Mouse (Mus musculus) spleen, adult 18-20 months (tissue): Measurements from ENCODE around the gene Lypla2.
"Not testable (repeated sequence)": the region's sequence is repeated elsewhere in the genome, so short reads cannot be mapped to it uniquely, and the experiment has no call there.

Experiments used
- DNase-seq, 2 experiments: peaks; one replicate each; pipeline ENCODE4 v3.0.0; 2022; ENCODE audit warnings: mixed read lengths in 2 of 2

Gene Lypla2

DNA sequence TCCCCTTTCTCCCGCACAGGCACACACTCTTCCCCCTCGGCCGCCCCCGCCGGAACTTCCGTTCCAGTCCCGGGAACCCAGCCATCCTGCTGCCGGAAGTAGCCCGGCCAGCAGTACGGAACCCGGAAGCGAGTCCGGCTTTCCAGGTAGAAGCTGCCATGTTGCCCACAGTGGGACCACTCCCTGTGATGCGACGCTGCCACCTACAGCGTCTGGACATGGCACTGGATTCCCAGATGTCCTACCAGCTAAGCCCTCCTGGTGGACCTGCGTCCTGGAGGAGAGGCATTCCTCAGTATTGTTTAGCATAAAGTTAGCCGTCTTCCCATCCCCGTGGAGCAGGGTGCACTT, at the start of gene Lypla2:
TSS of gene Lypla2 (minus strand) at position 71 of the 351 bp plus-strand sequence.
- peak; percentile 75 for DNase-seq

DNA sequence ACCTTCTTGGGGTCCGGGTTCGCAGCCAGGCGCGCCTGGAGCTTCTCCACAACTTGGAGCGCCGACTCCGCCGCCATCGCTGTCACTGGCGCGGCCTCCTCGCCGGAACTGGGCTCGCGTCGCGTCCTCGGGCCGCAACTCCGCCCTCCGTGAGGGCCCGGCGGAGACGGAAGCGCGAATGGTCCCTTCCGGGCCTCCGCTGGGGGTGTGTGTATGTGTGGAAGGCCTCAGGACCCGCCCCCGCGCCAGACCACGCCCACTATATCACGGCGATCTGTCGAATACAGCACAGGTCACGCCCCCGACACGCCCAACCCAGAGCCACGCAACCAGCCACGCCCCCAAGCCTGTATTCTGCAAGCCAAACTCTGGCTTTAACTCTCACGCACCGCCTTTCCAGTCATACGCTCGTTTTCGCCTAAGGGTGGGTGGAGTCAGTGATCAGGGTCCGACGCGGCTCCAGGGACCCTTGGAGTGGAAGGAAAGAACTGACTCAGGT, 49.2 kb upstream of the Lypla2 start, which contains the start of gene Eloa:
TSS of gene Eloa (minus strand) at position 215 of the 499 bp plus-strand sequence.
- peak; percentile 100 for DNase-seq

DNA sequence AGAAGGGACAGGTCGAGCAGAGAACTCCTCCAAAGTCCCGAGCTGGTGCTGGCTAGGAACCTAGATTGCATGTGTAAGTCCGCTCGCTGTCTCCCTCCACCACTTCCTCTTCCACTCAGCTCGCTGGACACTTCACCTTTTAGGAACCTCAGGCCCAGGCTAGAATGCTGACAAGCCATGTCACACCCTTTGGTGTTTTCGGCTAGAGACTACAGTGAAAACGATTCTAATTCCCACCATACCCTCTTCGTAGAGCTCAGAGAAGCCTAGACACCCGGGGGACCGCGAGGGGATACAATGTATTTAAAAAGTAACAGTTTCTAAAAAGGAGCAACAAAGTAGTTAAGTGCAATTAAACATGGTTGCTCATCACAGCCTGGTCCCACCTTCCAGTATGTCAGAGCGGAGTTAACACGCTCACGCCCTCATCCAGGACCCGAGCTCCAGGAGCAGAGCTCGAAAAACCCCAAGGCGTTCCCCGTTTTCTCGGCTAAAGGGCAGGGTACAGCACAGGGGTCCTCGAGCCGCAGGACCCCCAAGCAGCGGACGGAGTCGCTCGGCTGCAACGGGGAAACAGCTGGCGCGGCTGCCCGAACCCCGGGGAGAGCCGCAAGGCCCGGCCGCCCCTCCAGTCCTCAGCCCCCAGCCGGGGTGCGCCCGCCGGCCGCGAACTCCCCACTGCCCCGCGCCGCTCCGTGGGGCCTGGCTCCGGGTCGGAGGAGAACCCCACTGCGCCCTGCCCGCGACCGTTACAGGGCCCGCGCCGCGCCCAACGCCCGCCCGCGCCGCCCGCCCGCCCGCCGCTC, 48.5 kb upstream of the Lypla2 start:
- peak in 1 of 2 experiments; percentile 8 for DNase-seq

DNA sequence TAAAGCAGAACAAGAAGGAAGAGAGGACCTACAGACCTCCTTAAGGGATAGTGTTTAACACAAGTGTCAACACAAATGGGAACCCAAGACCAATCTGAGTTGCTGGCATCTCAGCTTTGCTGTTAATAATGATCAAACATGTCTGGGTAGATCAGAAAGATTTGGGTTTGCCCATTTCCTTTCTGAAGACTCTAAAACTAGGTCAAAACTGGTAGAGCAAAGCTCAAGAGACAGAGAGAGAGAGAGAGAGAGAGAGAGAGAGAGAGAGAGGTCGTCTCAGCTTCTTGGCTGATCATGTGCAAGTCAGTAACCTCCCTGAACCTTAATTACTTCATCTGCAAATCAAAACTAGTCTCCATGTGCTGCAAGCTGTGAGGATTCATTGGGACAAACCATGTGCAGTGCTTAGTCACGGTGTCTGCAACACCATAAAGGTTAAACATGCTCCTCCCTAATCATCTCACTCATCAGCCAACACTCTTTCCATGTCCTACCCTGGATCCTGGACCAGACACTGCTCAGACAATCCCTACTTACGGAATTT, 43.7 kb upstream of the Lypla2 start:
- no peak for DNase-seq

DNA sequence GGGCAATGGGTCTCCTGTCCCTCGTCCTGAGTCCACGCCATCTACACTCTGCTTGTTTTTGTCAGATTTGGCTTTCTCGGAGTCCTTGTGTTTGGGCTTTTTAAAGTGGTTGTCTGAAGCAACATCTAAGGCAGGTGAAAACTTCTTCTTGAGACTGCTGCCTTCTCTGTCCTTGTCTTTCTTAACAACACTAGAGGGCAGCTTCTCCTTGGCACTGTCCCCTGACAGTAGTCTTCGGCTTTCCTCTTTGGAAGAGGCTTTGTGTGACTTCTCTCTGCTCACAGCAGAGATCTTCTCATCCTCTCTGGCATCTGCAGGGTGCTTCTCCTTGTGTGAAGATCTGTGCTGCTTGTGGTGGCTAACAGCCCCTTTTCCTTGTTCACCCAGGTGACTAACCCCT, 38.2 kb upstream of the Lypla2 start:
- no peak for DNase-seq

DNA sequence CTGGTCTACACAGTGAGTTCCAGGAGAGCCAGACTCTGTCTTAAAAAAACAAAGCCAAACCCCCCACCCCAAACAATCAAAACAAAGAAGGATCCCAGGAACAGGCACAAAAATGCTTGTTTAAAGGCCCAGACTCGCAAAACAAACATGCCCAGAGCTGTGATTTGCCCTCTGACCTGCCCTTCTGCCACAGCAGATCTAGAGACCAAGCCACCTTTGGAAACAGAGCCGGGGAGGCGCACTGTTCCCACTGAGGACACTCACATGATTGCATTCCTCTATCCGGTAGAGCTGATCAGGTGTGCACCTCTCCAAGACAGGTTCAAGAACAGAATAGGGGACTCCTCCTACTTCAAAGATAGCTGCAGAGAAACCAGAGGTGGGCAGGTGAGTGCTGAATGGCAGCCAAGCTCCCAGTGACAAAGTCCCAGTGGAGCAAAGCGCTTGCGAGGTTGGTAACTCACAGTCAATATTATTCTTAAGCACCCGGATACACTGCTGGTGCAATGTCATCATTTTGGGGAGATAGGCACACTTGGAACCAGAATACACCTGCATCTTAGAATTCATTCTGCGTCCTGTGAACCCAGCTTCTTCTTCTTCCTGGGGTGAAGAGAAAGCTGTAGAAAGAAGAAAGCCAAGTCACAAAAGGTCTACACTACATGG, 36.5 kb upstream of the Lypla2 start:
- no peak for DNase-seq

DNA sequence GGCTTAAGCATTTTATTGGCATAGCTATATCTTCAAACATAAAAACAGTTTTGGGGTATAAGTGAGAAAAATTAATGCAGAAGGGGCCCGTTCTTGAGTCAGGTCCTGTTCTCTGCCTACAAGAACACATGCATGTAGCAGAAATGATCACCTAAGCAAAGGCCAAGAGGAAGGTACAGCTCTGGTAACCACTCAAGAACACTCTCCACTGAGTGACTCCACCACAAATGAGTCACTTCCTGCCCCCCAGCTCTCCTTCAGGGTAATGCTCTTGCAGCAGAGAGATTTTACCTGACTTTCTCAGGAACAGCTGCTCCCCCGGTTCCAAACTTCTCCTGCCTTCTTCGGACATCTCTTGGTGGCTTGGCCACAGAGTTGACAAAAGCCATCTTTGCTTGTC, 34.4 kb upstream of the Lypla2 start:
- DNase-seq, result no peak

DNA sequence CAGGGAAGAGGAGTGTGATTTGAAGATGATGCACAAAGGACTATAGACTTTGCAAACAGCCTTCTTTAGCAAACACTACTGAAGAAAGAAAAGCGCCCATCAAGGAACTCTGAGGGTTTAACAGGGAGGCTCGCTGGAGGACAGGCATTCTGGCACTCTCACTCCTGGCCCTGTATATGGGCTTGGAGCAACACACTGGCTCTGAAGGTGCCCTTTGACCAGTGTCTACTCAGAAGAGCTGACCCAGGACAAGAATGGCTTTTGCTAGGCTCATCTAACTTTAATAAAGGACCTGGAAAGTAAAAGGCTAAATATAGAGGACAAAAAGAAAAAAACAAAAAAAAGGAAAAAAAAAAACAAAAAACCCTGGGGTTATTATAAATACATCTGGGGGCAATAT, 32.5 kb upstream of the Lypla2 start:
- no peak for DNase-seq

DNA sequence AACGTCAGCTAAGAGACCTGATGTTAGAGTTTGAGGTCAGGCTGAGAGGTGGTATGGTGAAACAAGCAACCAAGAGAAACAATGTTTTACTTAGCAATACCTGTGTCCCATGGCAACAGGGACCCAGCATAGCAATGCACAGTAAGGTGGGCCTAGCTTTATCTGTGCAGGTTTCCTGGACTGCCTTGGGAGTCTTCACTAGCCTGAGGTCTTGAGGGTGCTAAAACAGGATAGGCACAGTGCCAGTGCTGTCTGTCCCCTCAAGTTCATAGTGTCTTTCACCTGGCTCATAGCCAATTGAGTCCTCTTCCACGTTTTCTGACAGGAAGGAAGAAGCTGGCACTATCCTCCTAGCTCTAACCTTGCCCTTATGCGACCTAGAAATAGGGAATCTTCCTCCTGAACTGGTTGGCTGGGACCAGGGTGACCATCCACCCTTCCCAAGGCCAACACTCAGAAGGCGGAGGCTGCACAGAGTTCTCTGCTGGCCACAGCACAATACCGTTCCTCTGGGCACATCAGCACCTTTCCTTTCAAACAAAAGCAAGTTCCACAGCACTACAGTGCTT, 31.8 kb upstream of the Lypla2 start:
- DNase-seq, result no peak

DNA sequence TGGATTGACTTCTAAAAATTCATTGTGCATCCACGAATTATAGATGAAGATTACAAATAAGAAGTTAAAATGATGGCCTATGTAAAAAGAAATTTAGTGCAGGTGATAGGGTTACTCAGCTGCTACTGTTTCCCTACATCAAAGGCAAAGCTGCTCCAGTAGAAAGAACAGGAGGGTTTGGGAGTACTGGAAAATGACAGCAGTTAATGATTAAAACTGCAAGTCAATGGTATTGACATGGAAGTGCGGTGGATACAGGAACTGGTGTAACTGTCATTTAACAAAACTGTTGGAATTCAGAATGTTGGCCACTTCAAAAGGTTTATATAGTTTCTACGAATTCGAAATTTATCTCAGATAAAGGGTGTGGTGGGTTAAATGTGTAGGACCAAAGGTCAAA, 22.7 kb upstream of the Lypla2 start:
- no peak for DNase-seq

DNA sequence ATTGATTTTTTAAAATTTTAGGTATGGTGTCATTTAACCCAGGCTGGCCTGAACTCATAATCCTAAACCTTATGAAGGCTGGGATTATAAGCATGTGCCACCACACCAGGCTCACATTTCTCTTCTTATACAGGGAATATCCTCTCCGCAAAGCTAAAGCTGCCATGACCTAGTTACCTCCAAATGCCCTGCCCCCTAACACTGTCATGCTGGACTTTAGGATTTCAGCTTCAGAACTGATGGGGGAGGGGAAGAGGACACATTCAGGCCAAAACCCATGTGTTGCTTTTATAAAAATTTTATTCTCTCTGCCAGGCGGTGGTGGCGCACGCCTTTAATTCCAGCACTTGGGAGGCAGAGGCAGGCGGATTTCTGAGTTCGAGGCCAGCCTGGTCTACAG, 21.5 kb upstream of the Lypla2 start:
- DNase-seq, result no peak

DNA sequence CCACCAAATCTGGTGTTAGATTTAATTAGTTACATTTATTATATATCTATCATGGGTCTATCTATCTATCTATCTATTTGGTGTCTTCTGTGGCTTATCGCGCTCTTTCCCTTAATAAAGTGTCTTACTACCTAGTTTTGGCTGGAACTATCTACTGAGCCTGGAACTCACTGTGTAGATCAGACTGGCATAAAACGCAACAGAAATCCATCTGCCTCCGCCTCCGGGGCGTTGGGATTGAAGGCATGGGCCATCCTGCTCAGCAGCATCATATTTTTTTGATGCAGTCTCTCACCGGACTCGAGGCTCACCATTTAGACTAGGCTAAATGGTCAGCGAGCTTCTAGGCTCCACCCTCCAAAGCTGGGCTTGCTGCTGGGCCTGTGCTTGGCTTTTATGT, 15.3 kb upstream of the Lypla2 start:
- no peak for DNase-seq

DNA sequence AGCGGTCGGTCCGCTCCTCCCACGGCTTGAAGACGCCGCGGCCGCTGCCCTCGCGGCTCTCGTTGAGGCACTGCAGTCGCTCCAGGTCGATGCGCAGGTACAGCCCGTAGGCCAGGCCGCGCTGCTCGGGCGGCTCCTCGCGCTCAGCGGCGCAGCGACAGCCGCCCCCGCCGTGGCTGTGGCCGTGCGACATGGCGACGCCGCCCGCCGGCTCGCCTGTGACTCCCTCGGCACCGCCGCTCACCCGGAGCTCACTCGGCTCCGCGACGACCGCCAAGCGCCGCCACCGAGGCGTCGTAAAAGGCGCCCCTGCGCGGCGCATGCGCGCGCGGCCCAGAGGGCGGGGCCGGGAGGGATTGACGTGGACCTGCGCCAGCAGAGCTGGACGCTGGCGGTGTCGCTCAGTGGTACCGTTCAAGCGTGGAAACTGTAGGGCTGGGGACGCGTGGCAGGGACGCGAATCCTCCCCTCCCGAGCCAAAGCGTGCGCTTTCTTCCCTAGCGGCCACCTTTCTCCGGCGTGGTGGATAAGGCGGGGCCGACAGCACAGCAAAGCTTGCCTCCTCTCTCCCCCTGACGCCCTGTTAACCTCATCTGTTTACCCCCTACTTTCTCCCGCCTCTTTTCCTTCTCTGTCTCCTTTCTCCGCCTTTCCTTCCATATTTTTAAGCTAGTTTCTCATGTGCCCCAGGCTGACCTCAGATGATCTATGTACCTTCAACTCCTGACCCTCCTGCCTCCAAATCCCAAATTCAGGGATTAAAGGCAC, 14.7 kb upstream of the Lypla2 start, which contains the start of gene Pithd1:
TSS of gene Pithd1 (minus strand) at position 322 of the 768 bp plus-strand sequence.
- peak; percentile 91 to 94 for DNase-seq

DNA sequence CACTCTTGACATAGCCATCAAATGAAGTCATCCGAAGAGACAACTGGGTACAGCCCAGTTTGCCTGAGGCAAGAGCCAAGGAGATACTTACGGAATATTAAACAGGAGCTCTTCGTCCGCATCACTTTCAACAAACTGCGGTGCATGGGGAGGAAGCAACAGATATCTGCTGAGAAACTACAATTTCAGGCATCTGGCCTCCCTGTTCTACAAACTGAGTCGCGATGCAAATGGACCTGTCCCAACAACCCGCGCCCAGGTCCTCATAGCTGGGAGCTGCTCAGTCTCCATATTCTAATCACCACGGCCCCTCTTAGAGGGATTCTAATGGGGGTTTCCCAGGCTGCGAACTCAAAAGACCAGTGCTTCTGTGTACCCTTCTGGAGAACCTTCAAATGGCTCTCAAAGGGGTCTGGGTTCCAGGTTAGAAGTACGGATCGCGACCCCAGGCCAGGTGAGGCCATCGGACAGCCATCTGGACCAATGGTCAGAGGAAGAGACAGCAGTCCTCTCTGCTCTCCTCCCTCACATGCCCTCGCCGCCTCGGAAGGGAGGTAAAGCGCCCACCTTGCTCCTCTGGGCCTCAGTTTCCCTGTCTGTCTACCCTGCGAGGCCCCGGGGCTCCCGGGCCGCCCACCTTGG, 14.0 kb upstream of the Lypla2 start:
- DNase-seq, result no peak

DNA sequence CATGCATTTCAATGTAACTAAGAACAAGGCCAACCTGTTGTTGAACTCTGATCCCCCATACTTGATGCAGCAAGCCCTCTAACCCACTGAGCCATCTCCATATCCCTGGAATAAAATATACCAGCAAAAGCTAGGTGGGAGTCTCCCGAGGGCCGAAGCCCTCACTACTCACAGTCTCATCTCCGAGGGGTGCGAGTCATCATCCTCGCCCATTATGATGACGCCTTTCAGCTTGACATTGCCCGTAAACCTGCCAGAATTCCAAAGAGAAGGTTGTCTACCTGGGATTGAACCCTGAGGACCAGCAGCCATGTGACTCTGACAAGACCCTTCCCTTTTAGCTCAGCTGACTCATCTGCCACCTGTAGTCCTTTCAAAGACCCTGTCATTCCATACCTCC, 13.3 kb upstream of the Lypla2 start:
- DNase-seq, result no peak

DNA sequence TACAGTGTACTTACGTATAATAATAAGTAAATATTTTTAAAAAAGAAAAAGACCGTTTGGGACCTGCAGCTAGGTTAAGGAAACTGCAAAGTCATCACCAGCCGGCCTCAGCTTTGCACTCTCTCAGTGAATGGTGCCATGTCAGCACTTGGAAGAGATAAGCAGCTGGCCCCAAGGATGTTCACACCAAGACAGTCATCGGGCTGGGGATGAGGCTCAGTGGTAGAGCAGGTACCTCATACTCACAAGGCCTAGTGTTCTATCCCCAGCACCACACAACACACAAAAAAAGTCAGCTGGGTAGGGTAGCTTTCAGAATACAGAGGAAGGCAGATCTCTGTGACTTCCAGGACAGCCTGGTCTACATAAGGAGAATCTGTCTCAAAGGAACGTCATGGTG, 12.8 kb upstream of the Lypla2 start:
- no peak for DNase-seq

DNA sequence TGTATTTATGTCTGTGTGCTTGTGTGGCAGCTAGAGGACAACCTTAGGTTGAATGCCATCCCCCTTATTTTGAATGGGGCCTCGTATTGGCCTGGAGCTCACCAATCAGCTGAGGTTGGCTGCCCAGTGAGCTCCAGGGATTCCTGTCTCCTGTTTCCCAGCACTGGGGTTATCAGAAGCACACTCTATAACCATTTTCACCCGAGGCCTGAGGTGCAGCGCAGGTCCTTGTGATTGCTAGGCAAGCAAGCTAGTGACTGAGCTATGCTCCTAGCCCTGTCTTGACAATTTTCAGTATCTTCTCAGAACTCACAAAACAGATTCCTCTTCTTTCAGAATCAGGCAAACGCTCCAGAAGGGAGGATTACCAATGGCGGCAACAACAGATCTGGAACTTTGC, 12.1 kb upstream of the Lypla2 start:
- no peak for DNase-seq

DNA sequence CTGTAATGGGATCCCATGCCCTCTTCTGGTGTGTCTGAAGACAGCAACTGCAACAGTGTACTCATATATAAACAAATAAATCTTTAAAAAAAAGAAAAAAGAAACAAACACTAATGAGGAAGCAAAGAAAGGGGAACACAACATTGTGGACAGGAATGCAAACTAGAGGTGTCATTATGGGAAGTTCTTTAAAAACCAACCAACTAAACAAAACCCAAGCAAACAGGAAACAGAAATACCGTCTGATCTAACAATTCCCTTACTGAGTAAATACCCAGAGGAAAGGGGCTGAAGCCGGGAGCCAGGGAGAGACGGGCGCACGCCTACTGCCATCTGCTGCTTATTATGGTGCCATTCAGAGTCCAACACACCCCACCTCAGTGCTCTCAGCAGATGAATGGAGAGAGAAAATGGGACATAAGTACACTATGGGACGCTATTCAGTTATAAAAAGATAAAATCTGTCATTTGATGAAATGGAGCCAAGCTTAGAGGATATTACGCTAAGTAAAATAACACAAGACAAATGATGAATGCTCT, 9.2 kb upstream of the Lypla2 start:
- DNase-seq, result no peak

DNA sequence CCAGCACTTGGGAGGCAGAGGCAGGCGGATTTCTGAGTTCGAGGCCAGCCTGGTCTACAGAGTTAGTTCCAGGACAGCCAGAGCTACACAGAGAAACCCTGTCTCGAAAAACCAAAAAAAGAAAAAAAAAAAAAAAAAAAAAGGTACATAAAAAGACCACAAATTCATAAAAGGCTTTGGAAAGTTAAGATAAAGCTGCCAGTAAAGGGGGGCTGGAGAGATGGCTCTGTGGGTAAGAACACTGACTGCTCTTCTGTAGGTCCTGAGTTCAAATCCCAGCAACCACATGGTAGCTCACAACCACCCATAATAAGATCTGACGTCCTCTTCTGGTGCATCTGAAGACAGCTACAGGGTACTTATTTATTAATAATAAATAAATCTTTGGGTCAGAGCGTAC, 7.8 kb upstream of the Lypla2 start:
- DNase-seq, result not testable (repeated sequence)

DNA sequence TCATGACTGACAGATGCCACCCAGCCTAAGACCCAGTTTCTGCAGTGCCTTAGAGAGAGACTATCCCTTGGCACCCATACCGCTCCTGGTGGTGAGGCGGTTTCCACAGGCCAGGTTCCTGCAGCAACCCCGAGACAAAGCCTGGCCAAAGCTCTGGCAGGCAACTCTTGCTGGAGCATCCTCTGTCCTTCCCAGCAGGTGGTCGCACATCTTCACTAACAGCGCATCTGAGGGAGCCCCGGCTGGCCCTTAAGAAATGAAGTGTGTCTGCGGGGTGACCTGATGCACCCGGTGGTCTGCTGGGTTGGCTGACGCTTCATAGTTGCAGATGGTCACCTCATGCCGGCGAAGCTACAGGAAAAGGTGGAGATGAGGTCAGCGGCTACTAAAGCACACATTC, 3.7 kb upstream of the Lypla2 start:
- no peak for DNase-seq

DNA sequence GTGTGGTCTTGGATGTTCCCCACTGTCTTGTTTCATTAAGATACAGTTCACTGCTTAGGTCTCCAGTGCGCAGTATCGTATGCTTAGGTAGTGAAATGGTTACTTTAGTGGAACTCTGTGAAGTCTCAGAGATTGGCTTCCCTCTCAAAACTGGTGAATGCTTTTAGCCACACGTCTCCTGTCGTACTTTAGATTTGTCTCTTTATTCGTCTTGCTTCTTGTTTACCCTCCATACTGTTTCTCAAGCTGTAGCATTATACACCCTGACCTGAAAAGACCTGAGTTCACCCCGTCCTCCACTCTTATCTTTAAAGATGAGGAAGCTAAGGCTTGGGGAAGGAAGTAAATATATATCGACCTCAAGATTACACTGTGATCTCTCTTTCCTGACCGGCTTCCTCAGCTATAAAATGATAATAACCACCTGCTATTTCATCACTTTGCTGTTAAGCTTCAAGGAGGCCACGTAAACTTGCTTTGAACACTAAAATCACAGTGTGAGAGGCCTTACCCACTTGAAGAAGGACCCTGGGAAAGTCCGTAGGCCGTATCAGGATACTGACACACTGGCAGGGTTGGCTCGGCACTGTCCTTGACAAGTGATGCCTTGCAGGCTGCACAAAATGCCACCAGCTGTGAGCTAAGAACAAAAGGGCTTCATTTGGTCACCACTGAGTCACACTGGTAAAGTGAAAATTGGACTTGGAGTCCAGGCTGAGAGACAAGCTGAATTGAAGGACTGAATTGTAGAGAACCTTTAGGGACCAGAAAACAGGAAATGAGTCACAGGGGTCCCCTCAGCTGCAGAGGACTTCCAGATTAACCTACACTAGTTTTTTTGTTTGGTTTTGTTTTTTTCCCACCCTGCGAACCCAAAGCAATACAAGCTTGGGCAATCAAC, 735 bp upstream of the Lypla2 start:
- no peak for DNase-seq
